Mouse (Mus musculus) liver, embryonic 13.5 days (tissue): ENCODE data around the gene Tldc1. TPM values are rescaled to one million over a fixed set of nuclear protein-coding genes. Genes with fewer than 3 reads are reported as not detected.

Experiments
- ATAC-seq: fragments of 200-750 bp; cut with Nextera tagmentation; 2 replicates; pipeline ENCODE4 v1.8.0; 2017; ENCODE audit warnings: low read depth, mild to moderate bottlenecking, moderate number of reproducible peaks, moderate library complexity
- DNase-seq: peaks from one replicate; pipeline ENCODE4 v3.0.0; 2022
- H3K27ac ChIP-seq: fragments of 300-500 bp; sonication (generic); 2 replicates; pipeline ENCODE4 v1.5.1; 2015; ENCODE audit warnings: moderate library complexity, mild to moderate bottlenecking, inconsistent platforms
- H3K27me3 ChIP-seq: fragments of 300-500 bp; sonication (generic); 2 replicates; pipeline ENCODE4 v1.6.1; 2015; ENCODE audit warnings: mild to moderate bottlenecking, inconsistent platforms
- H3K36me3 ChIP-seq: fragments of 300-500 bp; sonication (generic); 2 replicates; pipeline ENCODE4 v1.6.1; 2015; ENCODE audit warnings: mild to moderate bottlenecking, inconsistent platforms
- H3K4me1 ChIP-seq: fragments of 300-500 bp; sonication (generic); replicated peaks from 2 replicates; pipeline ENCODE4 v1.6.1; 2015; ENCODE audit warnings: inconsistent platforms
- H3K4me2 ChIP-seq: fragments of 300-500 bp; sonication (generic); 2 replicates; pipeline ENCODE4 v1.6.1; 2015; ENCODE audit warnings: inconsistent platforms, mild to moderate bottlenecking, moderate library complexity
- H3K4me3 ChIP-seq: fragments of 300-500 bp; sonication (generic); replicated peaks from 2 replicates; pipeline ENCODE4 v1.5.1; 2015; ENCODE audit warnings: mild to moderate bottlenecking, inconsistent platforms
- H3K9ac ChIP-seq: fragments of 300-500 bp; sonication (generic); 2 replicates; pipeline ENCODE4 v1.6.1; 2015; ENCODE audit warnings: mild to moderate bottlenecking, inconsistent platforms
- H3K9me3 ChIP-seq: fragments of 300-500 bp; sonication (generic); replicated peaks from 2 replicates; pipeline ENCODE4 v1.6.1; 2016; ENCODE audit warnings: inconsistent platforms
- WGBS: fragments of 180-500 bp; shearing (Covaris S2); methylation state at CpG from one replicate; pipeline ENCODE4 v1.1.7; 2015; ENCODE audit not compliant: insufficient replicate concordance; 5-methylcytosine and 5-hydroxymethylcytosine counted together
- polyA plus RNA-seq: library from polyadenylated mRNA; unstranded; fragments of >200 nt; fragmentation: Nextera tagmentation; extraction: Ambion mirVana; gene quantifications from 2 replicates; pipeline ENCODE4 v1.2.1, GENCODE M21; 2015

Gene Tldc1
- polyA plus RNA-seq, 1 experiment from 2014 or later = 4.3 TPM

DNA sequence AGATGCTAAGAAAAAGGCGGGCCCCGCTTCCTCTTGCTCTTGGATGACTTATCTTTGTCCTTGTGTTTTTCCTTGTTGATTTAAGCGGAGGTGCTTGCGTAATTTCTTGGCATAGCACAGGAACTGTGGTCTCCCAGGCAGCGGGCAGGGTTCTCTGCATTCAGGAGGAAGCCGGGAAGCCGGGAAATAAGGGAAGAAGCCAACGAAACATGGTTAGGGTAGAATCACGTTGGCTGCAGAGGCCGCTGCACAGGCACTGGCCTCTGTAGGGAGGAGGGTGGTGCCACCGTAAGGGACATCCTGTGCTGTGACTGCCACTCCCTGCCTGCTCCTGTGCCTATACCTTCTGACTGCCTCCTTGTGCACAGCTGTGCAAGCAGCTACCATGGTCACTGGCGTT lies 63.0 kb downstream of the Tldc1 start:
- peaks cover 15% of the 10 kb centered on the region for H3K4me1 ChIP-seq
- 0 out of 2 replicates have a peak, but pooled peaks have one; percentile 19 for ATAC-seq
- no peak for DNase-seq
- H3K9ac ChIP-seq = no peak overlapping the region
- H3K27ac ChIP-seq = no peak overlapping the region
- H3K36me3 ChIP-seq = no peaks in the 10 kb centered on the region
- peaks cover 22% of the 10 kb centered on the region; the same call in 1 of the 2 replicates for H3K27me3 ChIP-seq
- H3K9me3 ChIP-seq = no peaks in the 10 kb centered on the region
- no peak overlapping the region for H3K4me2 ChIP-seq
- 37% methylated on average over 12 of the region's 12 CpGs for WGBS
- H3K4me3 ChIP-seq = no peak overlapping the region

DNA sequence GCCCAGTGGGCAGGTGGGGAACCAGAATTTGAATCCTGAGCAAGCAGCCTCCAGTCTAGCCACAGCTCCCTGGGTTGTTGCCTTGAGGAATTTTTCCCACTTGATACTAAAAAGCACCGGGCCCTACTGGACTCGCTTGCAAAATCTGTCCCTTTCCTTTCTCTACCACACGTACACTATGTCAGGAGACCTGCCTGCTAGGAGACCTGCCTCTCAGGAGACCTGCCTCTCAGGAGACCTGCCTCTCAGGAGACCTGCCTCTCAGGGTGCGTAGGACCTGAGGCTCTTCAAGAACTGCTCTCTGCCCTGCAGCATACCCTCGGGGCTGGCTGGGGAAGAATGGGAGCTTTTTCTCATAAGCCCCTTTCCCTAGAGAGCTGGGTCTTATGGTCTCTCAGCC lies 64.8 kb downstream of the Tldc1 start:
- ATAC-seq = no peak
- Histone ChIP-seq H3K4me1 (peaks cover 20% of the 10 kb centered on the region), H3K27ac (no peak overlapping the region), H3K27me3 (peaks cover 22% of the 10 kb centered on the region; the same call in 1 of the 2 replicates), H3K36me3 (no peaks in the 10 kb centered on the region), H3K4me3 (no peak overlapping the region), H3K9ac (no peak overlapping the region), H3K4me2 (no peak overlapping the region), H3K9me3 (no peaks in the 10 kb centered on the region)
- no peak for DNase-seq
- 71% methylated on average over 5 of the region's 5 CpGs for WGBS

DNA sequence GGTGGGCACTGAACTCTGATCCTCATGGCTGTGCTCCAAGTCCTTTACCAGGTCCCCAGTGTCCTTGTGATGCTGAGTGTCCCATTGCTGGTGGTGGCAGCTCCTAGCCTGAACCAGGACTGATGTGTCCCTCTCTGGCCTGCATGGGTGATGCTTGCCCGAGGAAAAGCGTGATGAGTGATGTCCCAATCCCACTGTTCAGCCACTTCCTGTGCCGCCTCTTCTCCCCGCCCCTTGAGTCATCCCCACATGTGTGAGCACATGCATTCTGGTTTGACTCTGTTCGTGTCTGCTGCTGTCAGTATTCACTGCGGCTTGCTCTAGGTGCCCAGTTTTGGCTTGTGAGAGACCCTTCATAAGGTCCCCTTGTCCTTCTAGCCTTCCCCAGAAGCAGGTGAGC lies 66.0 kb downstream of the Tldc1 start:
- ATAC-seq (no peak), DNase-seq (no peak)
- Histone ChIP-seq H3K27ac (no peak overlapping the region), H3K36me3 (no peaks in the 10 kb centered on the region), H3K4me3 (no peak overlapping the region), H3K4me1 (peaks cover 16% of the 10 kb centered on the region), H3K9ac (no peak overlapping the region), H3K4me2 (no peak overlapping the region), H3K9me3 (no peaks in the 10 kb centered on the region), H3K27me3 (peaks cover 22% of the 10 kb centered on the region; the same call in 1 of the 2 replicates)
- 55% methylated on average over 6 of the region's 6 CpGs for WGBS

Other genes starting within 250 kb of the Tldc1 start
- gene Mbtps1, start 219.7 kb downstream of the Tldc1 start, polyA plus RNA-seq = 27.7 and 32.1 TPM in 2 replicates
- gene Hsdl1, start 203.2 kb downstream of the Tldc1 start, polyA plus RNA-seq = 18.5 and 19.8 TPM in 2 replicates
- gene Dnaaf1, start 203.2 kb downstream of the Tldc1 start, polyA plus RNA-seq = 0.05 and 0.07 TPM in 2 replicates
- 6.6 and 6.8 TPM in 2 replicates for gene Taf1c, start 173.2 kb downstream of the Tldc1 start, polyA plus RNA-seq
- not detected in 2 replicates for gene Adad2, start 165.7 kb downstream of the Tldc1 start, polyA plus RNA-seq
- not detected in 2 replicates for gene Kcng4, start 142.7 kb downstream of the Tldc1 start, polyA plus RNA-seq
- 1.2 and 1.3 TPM in 2 replicates for gene Wfdc1, start 112.1 kb downstream of the Tldc1 start, polyA plus RNA-seq
- 0.07 and 0.20 TPM in 2 replicates for gene Atp2c2, start 78.4 kb downstream of the Tldc1 start, polyA plus RNA-seq
- 28.7 and 32.8 TPM in 2 replicates for gene Cotl1, start 62.1 kb upstream of the Tldc1 start, polyA plus RNA-seq
- 4.9 and 5.1 TPM in 2 replicates for gene Klhl36, start 83.8 kb upstream of the Tldc1 start, polyA plus RNA-seq
- 93.8 and 106 TPM in 2 replicates for gene Usp10, start 131.9 kb upstream of the Tldc1 start, polyA plus RNA-seq
- gene Gm20388, start 132.4 kb upstream of the Tldc1 start, polyA plus RNA-seq = not detected in 2 replicates
- gene Crispld2, start 214.0 kb upstream of the Tldc1 start, polyA plus RNA-seq = 0.74 and 0.80 TPM in 2 replicates